Mouse (Mus musculus): ENCODE measurements around the gene U2af1l4. TPM values are rescaled to one million over a fixed set of nuclear protein-coding genes. Genes with fewer than 3 reads are reported as not detected.

The U2af1l4 gene
- polyA plus RNA-seq (2014; fragmentation: Illumina TruSeq; extraction: RNeasy Lipid Tissue Mini Kit (QIAGEN cat#74804); ENCODE audit: low read depth, low replicate concordance) = 64.0 TPM

DNA sequence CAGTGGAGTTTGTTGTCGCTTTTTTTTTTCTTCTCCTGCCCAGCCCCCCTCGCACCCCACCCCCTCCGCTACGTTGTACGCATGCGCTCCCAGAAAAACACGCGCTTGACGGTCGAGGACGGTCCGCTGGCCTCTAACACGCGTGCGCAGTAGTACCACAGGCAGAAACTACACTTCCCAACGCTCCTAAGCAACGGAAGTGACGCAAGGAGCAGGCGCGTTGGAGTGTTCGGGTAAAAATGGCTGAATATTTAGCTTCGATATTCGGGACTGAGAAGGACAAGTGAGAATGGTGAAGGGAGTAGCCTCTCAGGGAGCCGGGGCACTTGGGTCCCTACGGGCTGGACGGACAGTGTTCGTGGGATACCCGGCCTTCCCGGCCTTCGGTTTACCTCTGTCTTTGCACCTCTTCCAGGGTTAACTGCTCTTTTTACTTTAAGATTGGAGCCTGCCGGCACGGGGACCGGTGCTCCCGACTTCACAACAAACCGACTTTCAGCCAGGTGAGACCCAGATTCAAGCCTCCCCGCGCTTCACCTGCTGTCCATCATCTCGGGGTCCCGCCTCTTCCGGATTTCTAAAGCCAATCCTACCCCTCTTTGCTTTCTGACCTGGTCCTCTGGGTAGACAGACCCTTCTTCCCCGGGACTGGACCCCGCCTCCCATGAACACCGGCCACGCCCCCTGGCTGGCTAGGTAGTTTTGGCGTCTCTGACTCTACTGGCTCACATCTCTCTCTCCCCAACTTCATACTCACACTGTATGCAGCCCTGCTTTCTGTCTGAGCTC lies at the start of gene U2af1l4, which contains the start of the genes Gm49396 and Psenen:
U2af1l4 (plus strand) TSS at position 185 of the 789 bp plus-strand sequence.
Gm49396 (plus strand) TSS at position 228 of the 789 bp plus-strand sequence.
Psenen (minus strand) TSS at position 511 of the 789 bp plus-strand sequence.

DNA sequence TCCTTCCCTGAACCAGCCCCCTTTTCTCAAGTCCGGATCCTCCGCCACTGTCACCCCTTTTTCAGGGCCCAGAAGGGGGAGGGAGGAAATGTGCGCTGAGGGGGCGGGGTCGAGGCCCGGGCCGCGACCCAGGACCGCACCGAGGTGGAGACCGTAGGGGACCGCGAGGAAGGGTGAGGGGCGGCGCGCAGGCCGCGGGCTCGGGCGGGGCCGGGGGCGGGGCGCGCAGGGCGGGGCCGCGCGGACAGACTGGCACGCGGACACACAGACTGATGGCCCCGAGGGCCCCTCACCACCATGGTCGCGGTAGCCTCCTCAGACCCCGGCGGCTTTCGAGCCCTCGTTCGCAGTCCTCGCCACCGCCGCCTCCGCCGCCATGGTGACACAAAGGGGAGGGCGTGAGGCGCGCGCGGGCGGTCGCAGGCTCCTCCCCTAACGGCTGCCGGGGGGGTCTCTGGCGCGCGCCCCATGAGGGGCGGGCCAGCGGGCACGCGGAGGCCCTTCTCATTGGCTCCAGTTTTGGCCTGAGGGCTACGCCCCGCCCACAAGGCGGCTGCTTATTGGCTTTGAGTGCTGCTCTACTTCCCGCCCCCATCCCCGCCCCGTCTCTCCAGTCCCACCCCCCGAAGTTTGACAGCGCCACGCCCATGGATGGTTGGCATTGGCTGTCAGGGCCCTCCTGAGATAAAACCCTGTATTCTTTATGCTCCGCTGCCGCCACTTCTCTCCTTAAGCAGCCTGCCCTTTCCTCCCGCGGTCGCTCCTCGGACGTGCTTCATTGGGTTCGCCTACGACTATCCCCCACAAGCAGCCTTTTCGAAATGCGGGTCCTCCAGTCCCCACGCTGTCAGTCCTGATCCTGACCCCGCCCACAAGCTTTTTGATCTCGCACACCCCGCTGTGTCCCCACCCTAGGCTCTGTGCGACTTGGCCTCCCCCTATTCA lies 28.2 kb upstream of the U2af1l4 start, which contains the start of gene Arhgap33:
Arhgap33 (minus strand) TSS at position 428 of the 945 bp plus-strand sequence.

DNA sequence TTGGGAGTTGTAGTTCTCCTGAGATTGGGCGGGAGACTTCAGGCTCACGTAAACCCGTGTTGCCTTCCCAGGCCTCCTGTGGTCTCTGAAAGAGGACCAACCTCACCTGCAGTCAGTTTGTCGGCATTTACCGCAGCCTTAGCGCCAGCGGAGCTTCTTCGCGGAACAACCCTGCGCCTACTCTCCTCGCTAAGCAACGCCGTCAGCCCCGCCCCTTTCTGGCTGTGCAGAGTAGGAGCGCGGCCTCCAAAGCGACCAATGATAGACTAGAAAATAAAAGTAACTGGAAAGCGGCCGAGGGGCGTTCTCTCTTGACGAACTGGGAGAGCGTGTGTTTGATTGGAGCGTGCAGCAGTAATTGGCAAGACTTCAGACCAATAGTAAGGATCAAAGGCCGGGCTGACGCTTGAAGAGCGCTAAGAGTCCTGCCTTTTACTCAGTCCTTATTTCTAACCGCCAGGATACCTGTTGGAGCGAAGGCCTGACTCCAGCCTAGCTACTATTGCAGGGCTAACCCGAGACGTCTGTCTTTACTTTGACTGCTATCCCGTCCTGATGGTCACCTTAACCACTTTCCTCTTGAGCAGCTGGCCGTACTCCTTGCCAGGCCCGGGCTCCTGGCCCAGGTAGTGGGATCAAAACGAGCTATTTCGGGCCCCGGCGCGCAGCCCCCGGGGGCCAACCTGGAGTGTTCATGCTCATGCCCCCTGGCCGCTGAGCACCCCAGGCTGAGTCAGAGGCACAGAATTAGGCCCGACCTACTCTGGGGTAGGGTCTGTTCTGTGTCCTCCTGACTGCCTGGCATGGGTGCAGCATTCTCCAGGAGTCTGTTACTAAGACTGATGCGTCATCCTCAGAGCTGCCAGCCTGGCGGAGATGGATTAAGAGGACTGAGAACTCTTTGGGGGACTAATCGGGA lies 10.7 kb upstream of the U2af1l4 start, which contains the start of the genes Hspb6 and Proser3:
Hspb6 (plus strand) TSS at position 77 of the 919 bp plus-strand sequence.
Proser3 (minus strand) TSS at position 198 of the 919 bp plus-strand sequence.

GRCm38 (mm10) chr7:30559443-30559954 lies 3.6 kb upstream of the U2af1l4 start, which contains the start of gene Lin37:
TSS of gene Lin37 (minus strand) at chr7:30559838.

DNA sequence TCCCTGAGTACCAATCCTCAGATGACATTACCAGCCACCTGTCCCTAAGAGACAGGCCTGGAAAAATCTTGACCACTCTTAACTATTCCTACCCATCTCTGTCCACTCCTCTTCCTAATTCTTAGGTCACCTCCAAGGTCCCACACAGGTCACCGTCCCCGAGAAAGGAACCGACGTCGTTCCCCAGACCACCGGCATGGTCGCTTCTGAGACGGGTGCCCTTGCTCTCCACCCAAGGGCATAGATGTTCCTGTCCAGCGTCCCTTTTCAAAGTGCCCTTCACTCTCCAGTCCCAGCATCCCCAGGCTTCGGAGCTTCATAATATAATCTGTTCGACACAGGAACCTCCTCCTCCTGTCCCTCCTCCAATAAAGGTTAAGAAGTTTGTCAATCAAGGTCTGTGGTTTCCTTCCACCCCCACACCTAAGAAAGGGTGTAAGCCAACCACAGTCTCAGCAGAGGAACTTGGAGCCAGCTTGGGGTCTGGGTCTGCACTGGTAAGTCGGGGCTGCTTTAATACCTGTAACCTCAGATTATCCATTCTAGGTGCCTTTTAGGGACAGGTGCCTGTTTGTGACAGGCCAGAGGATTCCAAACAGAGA lies 2.0 kb downstream of the U2af1l4 start, which contains the start of gene Igflr1:
Igflr1 (plus strand) TSS at position 458 of the 602 bp plus-strand sequence.

GRCm38 (mm10) chr7:30588676-30589434 lies 25.8 kb downstream of the U2af1l4 start, which contains the start of gene Kmt2b:
TSS of gene Kmt2b (minus strand) at chr7:30588726.

DNA sequence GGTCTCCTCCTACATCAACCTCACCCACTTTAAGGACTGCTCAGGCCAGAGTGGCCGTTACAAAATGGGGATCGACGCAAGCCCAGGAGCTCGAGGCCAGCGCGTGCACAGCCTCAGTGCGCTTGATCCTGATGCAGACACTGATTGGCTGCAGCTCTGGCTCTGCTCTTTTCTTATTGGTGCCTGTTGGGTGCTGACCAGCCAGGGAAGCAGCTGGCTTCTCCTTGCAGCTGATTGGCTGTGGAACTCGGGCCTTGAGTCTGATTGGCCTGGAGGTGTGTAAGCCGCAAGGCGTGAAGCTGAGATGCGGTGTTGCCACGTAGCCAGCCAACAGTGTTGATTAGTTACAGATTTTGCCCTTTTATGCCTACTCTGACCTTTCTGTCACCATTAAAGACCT lies 35.7 kb downstream of the U2af1l4 start, which contains the start of gene Zbtb32:
Zbtb32 (minus strand) TSS at position 124 of the 400 bp plus-strand sequence.

DNA sequence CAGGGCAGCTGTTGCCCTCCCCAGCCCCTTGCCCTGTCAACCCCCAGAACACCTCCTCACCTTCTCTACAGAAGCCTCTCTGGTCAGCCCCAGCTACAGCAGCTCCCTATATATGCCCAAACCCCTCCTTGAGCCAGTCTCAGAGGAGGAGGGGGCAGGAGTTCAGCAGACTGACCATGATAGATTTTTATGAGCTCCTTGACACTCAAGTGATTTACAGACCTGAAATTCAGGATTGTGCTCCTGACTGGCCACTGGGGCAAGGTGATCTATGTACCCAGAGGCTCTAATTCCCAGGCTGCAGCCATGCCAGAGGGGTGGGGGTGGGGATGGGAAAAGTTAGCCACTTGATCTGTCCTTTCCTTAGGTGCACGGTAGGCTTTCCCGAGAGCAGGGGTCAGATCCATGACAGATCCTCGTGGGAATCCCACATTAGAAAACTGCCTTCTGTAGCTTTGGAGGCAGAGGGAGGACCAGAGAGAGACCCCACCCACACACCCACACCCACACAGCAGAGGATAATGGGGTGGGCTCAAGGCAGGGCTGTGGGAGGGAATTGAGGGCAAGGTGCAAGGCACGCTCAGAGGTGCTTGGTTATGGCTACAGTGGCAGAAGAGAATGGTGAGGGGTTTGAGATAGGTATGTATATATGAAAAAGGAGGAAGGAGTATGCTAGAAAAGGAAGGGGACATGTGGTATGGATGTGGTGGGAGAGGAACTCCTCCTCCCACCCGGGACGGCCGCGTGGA lies 49.7 kb downstream of the U2af1l4 start, which contains the start of gene Upk1a:
Upk1a (minus strand) TSS at position 194 of the 749 bp plus-strand sequence.

Other genes starting within 250 kb of the U2af1l4 start
- 2.5 TPM for gene Syne4, start 248.5 kb upstream of the U2af1l4 start, polyA plus RNA-seq (2014; fragmentation: Illumina TruSeq; extraction: RNeasy Lipid Tissue Mini Kit (QIAGEN cat#74804); ENCODE audit: low read depth, low replicate concordance)
- gene E130208F15Rik, start 241.6 kb upstream of the U2af1l4 start, polyA plus RNA-seq (2014; fragmentation: Illumina TruSeq; extraction: RNeasy Lipid Tissue Mini Kit (QIAGEN cat#74804); ENCODE audit: low read depth, low replicate concordance) = 0.42 TPM
- gene Sdhaf1, start 239.4 kb upstream of the U2af1l4 start, polyA plus RNA-seq (2014; fragmentation: Illumina TruSeq; extraction: RNeasy Lipid Tissue Mini Kit (QIAGEN cat#74804); ENCODE audit: low read depth, low replicate concordance) = 14.0 TPM
- gene Lrfn3, start 200.5 kb upstream of the U2af1l4 start, polyA plus RNA-seq (2014; fragmentation: Illumina TruSeq; extraction: RNeasy Lipid Tissue Mini Kit (QIAGEN cat#74804); ENCODE audit: low read depth, low replicate concordance) = 1.1 TPM
- 38.2 TPM for gene Tyrobp, start 149.5 kb upstream of the U2af1l4 start, polyA plus RNA-seq (2014; fragmentation: Illumina TruSeq; extraction: RNeasy Lipid Tissue Mini Kit (QIAGEN cat#74804); ENCODE audit: low read depth, low replicate concordance)
- gene Hcst, start 143.4 kb upstream of the U2af1l4 start, polyA plus RNA-seq (2014; fragmentation: Illumina TruSeq; extraction: RNeasy Lipid Tissue Mini Kit (QIAGEN cat#74804); ENCODE audit: low read depth, low replicate concordance) = not detected
- 0.50 TPM for gene Nfkbid, start 141.6 kb upstream of the U2af1l4 start, polyA plus RNA-seq (2014; fragmentation: Illumina TruSeq; extraction: RNeasy Lipid Tissue Mini Kit (QIAGEN cat#74804); ENCODE audit: low read depth, low replicate concordance)
- gene Aplp1, start 117.8 kb upstream of the U2af1l4 start, polyA plus RNA-seq (2014; fragmentation: Illumina TruSeq; extraction: RNeasy Lipid Tissue Mini Kit (QIAGEN cat#74804); ENCODE audit: low read depth, low replicate concordance) = 3.1 TPM
- gene Kirrel2, start 105.6 kb upstream of the U2af1l4 start, polyA plus RNA-seq (2014; fragmentation: Illumina TruSeq; extraction: RNeasy Lipid Tissue Mini Kit (QIAGEN cat#74804); ENCODE audit: low read depth, low replicate concordance) = not detected
- gene Nphs1, start 105.0 kb upstream of the U2af1l4 start, polyA plus RNA-seq (2014; fragmentation: Illumina TruSeq; extraction: RNeasy Lipid Tissue Mini Kit (QIAGEN cat#74804); ENCODE audit: low read depth, low replicate concordance) = not detected
- not detected for gene Prodh2, start 69.7 kb upstream of the U2af1l4 start, polyA plus RNA-seq (2014; fragmentation: Illumina TruSeq; extraction: RNeasy Lipid Tissue Mini Kit (QIAGEN cat#74804); ENCODE audit: low read depth, low replicate concordance)
- gene Arhgap33, start 28.2 kb upstream of the U2af1l4 start, polyA plus RNA-seq (2014; fragmentation: Illumina TruSeq; extraction: RNeasy Lipid Tissue Mini Kit (QIAGEN cat#74804); ENCODE audit: low read depth, low replicate concordance) = 1.1 TPM
- gene Hspb6, start 11.1 kb upstream of the U2af1l4 start, polyA plus RNA-seq (2014; fragmentation: Illumina TruSeq; extraction: RNeasy Lipid Tissue Mini Kit (QIAGEN cat#74804); ENCODE audit: low read depth, low replicate concordance) = 945 TPM
- 3.8 TPM for gene Proser3, start 11.0 kb upstream of the U2af1l4 start, polyA plus RNA-seq (2014; fragmentation: Illumina TruSeq; extraction: RNeasy Lipid Tissue Mini Kit (QIAGEN cat#74804); ENCODE audit: low read depth, low replicate concordance)
- 17.8 TPM for gene Lin37, start 3.5 kb upstream of the U2af1l4 start, polyA plus RNA-seq (2014; fragmentation: Illumina TruSeq; extraction: RNeasy Lipid Tissue Mini Kit (QIAGEN cat#74804); ENCODE audit: low read depth, low replicate concordance)
- 8.0 TPM for gene Gm49396, start within 50 bp of the U2af1l4 start, polyA plus RNA-seq (2014; fragmentation: Illumina TruSeq; extraction: RNeasy Lipid Tissue Mini Kit (QIAGEN cat#74804); ENCODE audit: low read depth, low replicate concordance)
- 106 TPM for gene Psenen, start 326 bp downstream of the U2af1l4 start, polyA plus RNA-seq (2014; fragmentation: Illumina TruSeq; extraction: RNeasy Lipid Tissue Mini Kit (QIAGEN cat#74804); ENCODE audit: low read depth, low replicate concordance)
- not detected for gene Igflr1, start 2.1 kb downstream of the U2af1l4 start, polyA plus RNA-seq (2014; fragmentation: Illumina TruSeq; extraction: RNeasy Lipid Tissue Mini Kit (QIAGEN cat#74804); ENCODE audit: low read depth, low replicate concordance)
- gene Kmt2b, start 25.4 kb downstream of the U2af1l4 start, polyA plus RNA-seq (2014; fragmentation: Illumina TruSeq; extraction: RNeasy Lipid Tissue Mini Kit (QIAGEN cat#74804); ENCODE audit: low read depth, low replicate concordance) = 16.4 TPM
- gene Zbtb32, start 35.6 kb downstream of the U2af1l4 start, polyA plus RNA-seq (2014; fragmentation: Illumina TruSeq; extraction: RNeasy Lipid Tissue Mini Kit (QIAGEN cat#74804); ENCODE audit: low read depth, low replicate concordance) = not detected
- gene Upk1a, start 49.5 kb downstream of the U2af1l4 start, polyA plus RNA-seq (2014; fragmentation: Illumina TruSeq; extraction: RNeasy Lipid Tissue Mini Kit (QIAGEN cat#74804); ENCODE audit: low read depth, low replicate concordance) = 0.31 TPM
- gene Cox6b1, start 62.9 kb downstream of the U2af1l4 start, polyA plus RNA-seq (2014; fragmentation: Illumina TruSeq; extraction: RNeasy Lipid Tissue Mini Kit (QIAGEN cat#74804); ENCODE audit: low read depth, low replicate concordance) = 3,676 TPM
- not detected for gene Etv2, start 72.6 kb downstream of the U2af1l4 start, polyA plus RNA-seq (2014; fragmentation: Illumina TruSeq; extraction: RNeasy Lipid Tissue Mini Kit (QIAGEN cat#74804); ENCODE audit: low read depth, low replicate concordance)
- 37.8 TPM for gene Rbm42, start 87.0 kb downstream of the U2af1l4 start, polyA plus RNA-seq (2014; fragmentation: Illumina TruSeq; extraction: RNeasy Lipid Tissue Mini Kit (QIAGEN cat#74804); ENCODE audit: low read depth, low replicate concordance)
- gene Haus5, start 101.7 kb downstream of the U2af1l4 start, polyA plus RNA-seq (2014; fragmentation: Illumina TruSeq; extraction: RNeasy Lipid Tissue Mini Kit (QIAGEN cat#74804); ENCODE audit: low read depth, low replicate concordance) = 7.5 TPM
- not detected for gene Pmis2, start 108.3 kb downstream of the U2af1l4 start, polyA plus RNA-seq (2014; fragmentation: Illumina TruSeq; extraction: RNeasy Lipid Tissue Mini Kit (QIAGEN cat#74804); ENCODE audit: low read depth, low replicate concordance)
- gene 2200002J24Rik, start 135.6 kb downstream of the U2af1l4 start, polyA plus RNA-seq (2014; fragmentation: Illumina TruSeq; extraction: RNeasy Lipid Tissue Mini Kit (QIAGEN cat#74804); ENCODE audit: low read depth, low replicate concordance) = not detected
- not detected for gene Atp4a, start 148.9 kb downstream of the U2af1l4 start, polyA plus RNA-seq (2014; fragmentation: Illumina TruSeq; extraction: RNeasy Lipid Tissue Mini Kit (QIAGEN cat#74804); ENCODE audit: low read depth, low replicate concordance)
- gene Tmem147, start 166.2 kb downstream of the U2af1l4 start, polyA plus RNA-seq (2014; fragmentation: Illumina TruSeq; extraction: RNeasy Lipid Tissue Mini Kit (QIAGEN cat#74804); ENCODE audit: low read depth, low replicate concordance) = 168 TPM
- not detected for gene Gapdhs, start 180.4 kb downstream of the U2af1l4 start, polyA plus RNA-seq (2014; fragmentation: Illumina TruSeq; extraction: RNeasy Lipid Tissue Mini Kit (QIAGEN cat#74804); ENCODE audit: low read depth, low replicate concordance)
- 3.5 TPM for gene Sbsn, start 188.2 kb downstream of the U2af1l4 start, polyA plus RNA-seq (2014; fragmentation: Illumina TruSeq; extraction: RNeasy Lipid Tissue Mini Kit (QIAGEN cat#74804); ENCODE audit: low read depth, low replicate concordance)
- gene Dmkn, start 200.5 kb downstream of the U2af1l4 start, polyA plus RNA-seq (2014; fragmentation: Illumina TruSeq; extraction: RNeasy Lipid Tissue Mini Kit (QIAGEN cat#74804); ENCODE audit: low read depth, low replicate concordance) = 3.5 TPM
- gene Krtdap, start 224.6 kb downstream of the U2af1l4 start, polyA plus RNA-seq (2014; fragmentation: Illumina TruSeq; extraction: RNeasy Lipid Tissue Mini Kit (QIAGEN cat#74804); ENCODE audit: low read depth, low replicate concordance) = not detected

Measured in heart, adult 10 weeks (tissue).